Mouse (Mus musculus) left cerebral cortex, postnatal 14 days (tissue): ENCODE measurements around the gene Gatm. TPM values are rescaled to one million over a fixed set of nuclear protein-coding genes. Genes with fewer than 3 reads are reported as not detected.
A peak's percentile ranks its signal among the peaks of the same experiment; 100 is the strongest.

Experiments
- DNase-seq, 2 experiments: peaks; one replicate each; pipeline ENCODE4 v3.0.0; 2021 to 2022; ENCODE audit warnings: low spot score in 2 of 2, mixed read lengths in 1 of 2
- intact Hi-C: fragments of 180-260 bp; cut with DNase I; formaldehyde crosslinking; loops from one replicate; pipeline ENCODE4 v1.15.1; 2025
- microRNA-seq, 2 experiments: library from miRNA; unstranded; fragments of <30 nt; microRNA quantifications; one replicate each; pipeline ENCODE4 v1.2.0; 2022
- total RNA-seq, 2 experiments: library from RNA; stranded (reverse); gene quantifications; 2 replicates each; pipeline ENCODE4 v1.2.3; 2021

The Gatm gene
- total RNA-seq, 2 experiments from 2014 or later = 56.6 to 58.7 TPM

DNA sequence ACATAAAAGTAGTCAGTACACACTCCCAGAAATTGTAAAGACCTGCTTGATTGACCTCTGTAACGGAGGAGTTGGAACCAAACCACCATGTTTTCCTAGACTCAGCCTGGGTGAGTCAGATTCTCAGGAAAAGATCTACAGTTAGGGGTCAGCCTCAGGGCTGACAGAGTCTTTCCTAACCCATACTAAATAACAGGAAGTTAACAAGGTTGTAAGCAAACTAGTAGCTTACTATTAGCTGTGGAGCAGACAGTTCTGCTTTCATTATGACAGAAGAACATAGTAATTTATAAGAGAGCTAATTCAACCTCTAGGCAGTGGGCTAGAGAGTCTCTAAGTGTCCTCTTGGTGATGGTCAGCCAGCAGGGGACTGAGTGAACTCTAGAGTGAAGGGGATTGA lies 38.7 kb downstream of the Gatm start:
- DNase-seq = no peak

DNA sequence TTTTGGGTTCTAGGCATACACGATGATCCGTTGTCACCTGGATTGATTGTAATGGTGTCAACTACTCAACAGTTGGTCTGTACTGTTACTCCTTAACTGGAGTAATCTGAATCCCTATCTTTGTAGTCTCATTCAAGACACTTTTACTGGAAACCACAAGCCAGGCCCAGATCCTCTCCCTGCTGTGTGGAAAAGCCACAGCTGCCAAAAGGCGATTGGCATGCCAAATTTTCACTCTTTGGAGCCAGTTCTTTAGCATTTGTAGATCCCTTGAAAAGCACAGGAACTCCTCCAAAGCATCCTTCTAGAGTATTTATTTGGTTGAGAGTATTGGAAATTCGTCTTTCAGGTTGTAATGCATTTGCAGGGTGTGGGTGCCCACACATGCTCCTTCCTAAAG lies 39.8 kb downstream of the Gatm start:
- no peak for DNase-seq
- intact Hi-C loops = loop anchor here (5.0 to 10.0 kb wide), 2 partner anchors 41 to 183 kb away; partner anchors contain the start of gene Gatm

More for the DNA sequence above, 38.7 kb downstream of the Gatm start:
- intact Hi-C loops = loop anchor here (5.0 to 10.0 kb wide), 2 partner anchors 40 to 182 kb away; partner anchors contain the start of gene Gatm

DNA sequence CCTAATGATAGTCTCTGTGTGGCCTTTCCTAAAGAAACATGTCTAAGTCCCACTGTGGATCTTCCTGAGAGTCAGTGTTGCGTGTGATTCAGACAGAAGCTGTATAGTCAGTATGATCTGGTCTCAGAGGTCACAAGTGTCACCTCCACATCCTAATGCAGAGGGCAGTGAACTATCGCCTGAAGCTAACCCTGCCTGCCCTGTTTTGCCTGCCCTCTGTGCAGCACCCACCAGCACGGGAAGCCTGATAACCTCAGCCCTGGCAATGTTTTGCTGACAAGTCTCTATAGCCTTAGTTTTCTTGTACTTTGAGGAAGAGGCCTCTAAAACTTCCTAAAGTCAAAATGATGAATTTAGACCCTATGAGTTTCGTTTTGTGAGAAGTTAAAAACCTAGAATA lies 40.7 kb downstream of the Gatm start:
- no peak for DNase-seq
- intact Hi-C loops = loop anchor here (5.0 to 10.0 kb wide), 2 partner anchors 42 to 184 kb away; partner anchors contain the start of gene Gatm

DNA sequence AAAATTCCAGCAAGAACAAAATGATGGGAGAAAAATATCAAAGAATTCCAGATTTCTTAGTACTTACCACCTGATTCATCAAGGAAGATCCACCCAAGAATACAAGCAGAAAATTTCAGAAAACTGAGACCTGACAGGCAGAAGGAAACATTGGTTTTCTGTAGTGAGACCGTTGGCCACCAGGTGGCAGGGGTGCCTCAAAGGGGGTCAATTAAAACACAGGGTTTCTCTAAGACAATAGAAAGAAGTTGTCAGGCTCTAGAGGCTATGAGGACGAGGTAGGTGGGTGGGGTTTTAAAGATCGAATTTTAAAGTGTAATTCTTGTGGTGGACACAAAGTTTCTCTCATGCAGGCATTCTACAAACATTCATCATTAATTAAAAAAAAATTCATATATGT lies 41.7 kb downstream of the Gatm start:
- intact Hi-C loops = loop anchor here (1.0 kb wide), 1 partner anchor 60 kb away; no protein-coding TSS in a partner anchor
- DNase-seq = peak in 1 of 2 experiments; percentile 55

- no peak for DNase-seq
Measured at GRCm38 (mm10) chr2:122562251-122562650, 48.9 kb downstream of the Gatm start.

DNA sequence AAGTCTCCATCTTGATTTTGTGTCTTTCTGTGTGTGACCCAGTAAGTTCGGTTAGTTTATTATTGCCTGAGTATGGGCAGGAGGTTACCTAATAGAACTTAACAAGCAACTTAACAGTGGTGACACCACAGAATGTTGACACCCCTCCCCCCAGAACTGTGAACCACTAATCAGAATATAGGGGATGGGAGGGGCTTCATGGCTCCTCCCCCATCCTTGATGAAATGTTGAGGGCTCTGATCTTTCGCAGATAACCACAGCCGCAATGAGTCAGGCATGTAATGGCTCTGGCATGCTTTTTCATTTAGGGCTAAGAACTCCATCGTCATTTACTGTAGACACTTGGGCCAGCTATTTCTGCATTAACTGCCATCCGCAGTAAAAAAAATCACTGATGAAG lies 49.9 kb downstream of the Gatm start:
- no peak for DNase-seq
- intact Hi-C loops = no loop called here

More at GRCm38 (mm10) chr2:122562251-122562650, 48.9 kb downstream of the Gatm start:
- intact Hi-C loops = no loop called here

- intact Hi-C loops = loop anchor here (1.0 to 10.0 kb wide), 3 partner anchors 177 to 361 kb away; no protein-coding TSS in a partner anchor
- peak; percentile 57 to 68 for DNase-seq
Measured at GRCm38 (mm10) chr2:122558317-122558716, 52.8 kb downstream of the Gatm start.

Small RNA genes lying within 50 kb of the gene (microRNA-seq; reads per million reads assigned to microRNA genes)
- gene Mir147 = 1.3 to 1.6 reads per million in 2 experiments

Other genes with a start within 250 kb of the Gatm start
- 10 to 100 TPM; 75.3 to 77.1 TPM for gene Shf, start 242.1 kb downstream of the Gatm start, total RNA-seq
- gene Slc28a2, start 184.8 kb downstream of the Gatm start, total RNA-seq = not detected
- gene Gm14085, start 126.4 kb downstream of the Gatm start, total RNA-seq = not detected
- gene AA467197, start 25.7 kb upstream of the Gatm start, total RNA-seq = under 1 TPM; 0.46 to 0.63 TPM
- gene Slc30a4, start 91.4 kb upstream of the Gatm start, total RNA-seq = 10 to 100 TPM; 38.0 to 40.9 TPM
- gene Bloc1s6, start 127.2 kb upstream of the Gatm start, total RNA-seq = 10 to 100 TPM; 38.6 to 40.1 TPM
- gene Sqor, start 153.9 kb upstream of the Gatm start, total RNA-seq = 1 to 10 TPM; 3.8 to 4.3 TPM